Mouse (Mus musculus) right cerebral cortex, postnatal 14 days (tissue): ENCODE data around the gene Kifc3.

ENCODE experiments used
- DNase-seq: peaks from one replicate; pipeline ENCODE4 v3.0.0; 2022

The Kifc3 gene

DNA sequence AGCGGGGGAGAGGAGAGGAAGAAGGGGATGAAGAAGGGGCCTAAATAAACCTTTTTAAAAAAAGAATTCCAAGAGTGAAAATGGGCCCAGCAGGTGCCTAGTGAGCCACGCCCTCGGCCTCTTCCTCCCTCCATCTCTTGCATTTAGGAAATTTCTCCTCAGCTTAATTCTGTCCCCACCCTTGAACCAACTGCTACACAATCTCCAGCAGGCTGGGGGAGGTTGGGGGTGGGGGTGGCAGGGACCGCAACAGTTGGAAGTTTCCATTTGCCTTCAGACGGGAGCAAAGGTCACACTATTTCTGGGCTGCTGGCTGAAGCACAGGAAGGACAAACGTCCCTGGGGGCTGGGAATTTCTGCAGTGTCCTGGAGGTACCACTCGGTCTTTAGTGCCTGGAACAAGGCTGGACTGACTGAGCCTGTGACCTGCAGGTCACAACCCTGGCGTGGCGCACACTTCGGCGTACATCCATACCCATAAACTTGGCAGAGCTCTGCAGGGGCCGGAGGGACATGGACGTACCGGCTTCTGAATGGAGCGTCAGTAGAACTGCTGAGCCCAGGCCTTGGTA lies 71.6 kb downstream of the Kifc3 start:
- no peak for DNase-seq

GRCm38 (mm10) chr8:95128750-95129260 lies 73.8 kb downstream of the Kifc3 start:
- no peak for DNase-seq

- no peak for DNase-seq
Observed at GRCm38 (mm10) chr8:95127658-95128057, 75.0 kb downstream of the Kifc3 start.

DNA sequence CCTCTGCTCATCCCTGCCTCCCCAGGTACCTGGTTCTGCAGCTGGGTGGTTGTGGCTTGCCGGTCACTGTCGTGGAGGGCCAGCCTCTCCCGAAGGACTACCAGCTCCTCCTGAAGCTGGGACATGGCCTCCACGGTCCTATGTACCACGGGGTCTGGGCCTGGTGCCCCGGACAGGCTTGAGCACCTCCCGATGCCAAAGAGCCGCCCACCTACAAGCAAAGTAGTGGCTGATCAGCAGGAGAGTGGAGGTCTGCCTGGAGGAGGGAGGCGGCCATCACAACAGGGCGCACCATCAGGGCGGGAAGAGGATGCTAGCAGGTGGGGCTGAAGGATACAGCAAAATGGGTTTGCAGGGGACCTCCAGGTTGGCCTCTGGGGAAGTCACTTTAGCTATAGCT lies 76.1 kb downstream of the Kifc3 start:
- DNase-seq = no peak

DNA sequence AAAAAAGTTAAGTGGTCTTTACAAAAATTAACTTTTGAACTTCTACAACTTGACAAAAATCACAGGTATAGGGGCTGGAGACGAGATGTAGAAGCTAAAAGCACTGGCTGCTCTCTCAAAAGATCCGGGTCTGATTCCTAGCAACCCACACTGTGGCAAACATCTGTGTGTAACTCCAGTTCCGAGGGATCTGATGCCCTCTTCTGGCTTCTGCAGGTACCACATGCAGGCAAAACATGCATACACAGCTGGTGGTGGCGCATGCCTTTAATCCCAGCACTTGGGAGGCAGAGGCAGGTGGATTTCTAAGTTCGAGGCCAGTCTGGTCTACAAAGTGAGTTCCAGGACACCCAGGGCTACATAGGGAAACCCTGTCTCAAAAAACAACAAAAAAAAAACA lies 79.2 kb downstream of the Kifc3 start:
- no peak for DNase-seq

GRCm38 (mm10) chr8:95113750-95114149 lies 88.9 kb downstream of the Kifc3 start:
- no peak for DNase-seq

DNA sequence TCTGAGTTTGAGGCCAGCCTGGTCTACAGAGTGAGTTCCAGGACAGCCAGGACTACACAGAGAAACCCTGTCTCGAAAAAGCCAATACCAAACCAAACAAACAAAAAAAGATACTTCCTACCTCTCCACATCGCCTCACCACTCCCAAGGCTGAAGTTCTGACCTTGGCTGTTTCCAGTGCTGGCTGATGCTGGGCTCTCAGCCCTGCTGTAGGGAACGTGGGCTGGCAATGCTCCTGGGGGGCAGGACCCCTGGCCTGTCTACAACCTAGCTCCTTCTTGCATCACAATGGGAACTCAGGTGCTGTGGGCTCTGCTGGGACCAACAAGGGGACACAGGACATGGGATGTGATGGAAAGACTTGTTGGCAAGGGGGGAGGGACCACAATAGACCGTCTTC lies 89.5 kb downstream of the Kifc3 start:
- DNase-seq = no peak

- DNase-seq = no peak
Observed at GRCm38 (mm10) chr8:95112594-95112993, 90.0 kb downstream of the Kifc3 start.

GRCm38 (mm10) chr8:95107306-95107705 lies 95.3 kb downstream of the Kifc3 start:
- DNase-seq = no peak

DNA sequence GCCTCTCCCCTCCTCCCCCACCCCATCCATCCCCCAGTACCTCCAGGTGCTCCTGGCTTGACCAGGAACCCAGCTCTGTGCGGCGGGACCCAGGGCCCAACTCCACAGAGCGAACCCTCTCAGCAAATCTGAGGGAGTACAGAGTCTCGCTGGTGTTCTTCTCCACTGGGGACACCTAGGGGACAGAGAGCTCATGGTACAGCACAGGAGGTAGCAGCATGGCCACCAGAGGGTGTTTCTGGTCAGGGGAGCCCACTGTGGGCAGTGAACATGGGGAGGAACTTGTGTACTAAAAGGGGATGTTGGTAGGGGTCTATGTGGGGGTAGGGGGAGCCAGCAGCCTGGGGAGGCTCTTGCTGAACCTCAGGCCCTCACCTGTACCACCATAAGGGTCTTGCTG lies 100.6 kb downstream of the Kifc3 start:
- no peak for DNase-seq

- peak; percentile 73 for DNase-seq
Observed at GRCm38 (mm10) chr8:95099009-95099408, 103.6 kb downstream of the Kifc3 start.

DNA sequence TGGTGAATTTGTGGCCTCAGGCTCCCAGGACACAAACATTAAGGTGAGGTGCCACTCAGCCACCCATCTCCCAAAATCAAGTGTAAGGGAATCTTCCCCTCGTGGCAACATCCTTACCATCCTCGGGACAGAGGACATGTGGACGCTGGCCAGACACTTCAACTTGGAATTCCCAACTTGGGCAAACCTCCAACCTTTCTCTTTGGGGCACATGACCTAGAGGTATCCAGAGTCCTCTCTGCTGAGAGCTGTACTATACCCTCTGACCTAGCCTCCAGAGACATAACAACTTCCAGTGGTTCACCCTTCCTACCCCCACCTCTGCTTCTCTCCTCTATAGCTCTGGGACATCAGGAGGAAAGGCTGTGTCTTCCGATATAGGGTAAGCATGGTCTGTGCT lies 109.0 kb downstream of the Kifc3 start:
- no peak for DNase-seq

DNA sequence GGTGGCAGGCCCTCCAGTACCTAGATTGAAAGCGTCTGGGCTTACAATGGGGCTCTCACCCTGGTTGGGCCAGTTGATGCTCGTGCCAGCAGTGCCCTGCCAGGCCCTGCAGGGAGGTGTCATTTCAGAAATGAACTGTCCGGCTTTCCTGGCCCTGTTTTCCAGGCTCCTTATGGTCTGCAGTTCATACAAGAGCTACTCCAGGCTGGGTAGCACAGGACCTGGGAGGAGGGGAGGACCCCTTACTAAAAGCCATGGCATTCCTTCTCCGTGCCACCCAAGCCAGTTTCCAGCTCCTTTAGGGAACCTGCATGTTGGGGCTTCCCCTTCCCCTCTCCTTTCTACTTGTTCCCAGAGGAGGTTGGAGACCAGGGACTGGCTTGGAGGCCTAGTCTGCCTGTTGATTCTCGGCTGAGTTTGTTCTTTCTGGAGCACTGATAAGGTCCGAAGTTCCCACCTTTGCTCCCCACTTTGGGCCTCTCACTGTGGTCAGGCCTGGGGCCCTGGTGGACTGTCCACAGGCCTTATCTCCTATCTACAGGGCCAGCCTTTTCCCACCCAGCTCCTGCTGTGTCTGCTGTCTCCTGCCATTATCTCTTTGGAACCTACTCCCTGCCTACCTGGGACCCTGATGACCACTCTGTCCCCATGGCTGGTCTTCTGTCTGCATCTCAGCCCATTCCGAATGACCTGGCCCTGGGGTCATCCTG lies 117.0 kb downstream of the Kifc3 start:
- DNase-seq = no peak

DNA sequence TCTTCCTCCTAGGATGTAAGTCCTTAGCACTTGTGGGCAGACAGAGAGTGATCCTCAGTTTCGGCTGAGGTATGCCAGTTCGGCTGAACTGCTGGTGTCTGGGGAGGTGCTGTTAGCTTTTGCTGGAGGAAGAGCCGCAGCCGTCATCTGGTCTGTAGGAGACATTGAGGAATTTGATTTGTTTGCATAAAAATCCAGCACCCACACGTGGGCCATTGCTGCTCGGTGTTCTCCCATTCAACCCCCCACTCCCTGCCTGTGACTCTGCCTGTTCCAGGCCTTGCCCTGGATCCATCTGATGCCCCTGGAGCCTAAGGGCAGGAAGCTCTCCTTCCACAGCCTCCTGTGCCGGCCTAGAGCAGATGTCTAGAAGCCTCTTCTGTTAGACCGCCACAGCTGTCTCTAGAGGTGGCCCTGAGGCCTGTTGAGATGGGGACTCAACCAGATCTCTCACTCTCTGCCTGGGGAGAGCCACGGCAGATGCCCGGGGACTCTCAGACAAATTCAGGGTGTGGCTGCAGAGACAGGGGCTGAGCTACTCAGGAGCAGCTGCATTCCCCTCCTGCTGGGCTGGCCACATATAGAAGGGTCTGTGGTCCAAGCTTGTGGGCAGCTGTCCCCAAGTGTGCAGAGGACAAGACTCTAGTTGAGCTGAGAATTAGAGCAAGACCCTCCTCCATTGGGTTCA lies 117.7 kb downstream of the Kifc3 start:
- no peak for DNase-seq

GRCm38 (mm10) chr8:95084261-95084660 lies 118.4 kb downstream of the Kifc3 start:
- no peak for DNase-seq

- DNase-seq = no peak
Observed at GRCm38 (mm10) chr8:95081650-95082049, 121.0 kb downstream of the Kifc3 start.

DNA sequence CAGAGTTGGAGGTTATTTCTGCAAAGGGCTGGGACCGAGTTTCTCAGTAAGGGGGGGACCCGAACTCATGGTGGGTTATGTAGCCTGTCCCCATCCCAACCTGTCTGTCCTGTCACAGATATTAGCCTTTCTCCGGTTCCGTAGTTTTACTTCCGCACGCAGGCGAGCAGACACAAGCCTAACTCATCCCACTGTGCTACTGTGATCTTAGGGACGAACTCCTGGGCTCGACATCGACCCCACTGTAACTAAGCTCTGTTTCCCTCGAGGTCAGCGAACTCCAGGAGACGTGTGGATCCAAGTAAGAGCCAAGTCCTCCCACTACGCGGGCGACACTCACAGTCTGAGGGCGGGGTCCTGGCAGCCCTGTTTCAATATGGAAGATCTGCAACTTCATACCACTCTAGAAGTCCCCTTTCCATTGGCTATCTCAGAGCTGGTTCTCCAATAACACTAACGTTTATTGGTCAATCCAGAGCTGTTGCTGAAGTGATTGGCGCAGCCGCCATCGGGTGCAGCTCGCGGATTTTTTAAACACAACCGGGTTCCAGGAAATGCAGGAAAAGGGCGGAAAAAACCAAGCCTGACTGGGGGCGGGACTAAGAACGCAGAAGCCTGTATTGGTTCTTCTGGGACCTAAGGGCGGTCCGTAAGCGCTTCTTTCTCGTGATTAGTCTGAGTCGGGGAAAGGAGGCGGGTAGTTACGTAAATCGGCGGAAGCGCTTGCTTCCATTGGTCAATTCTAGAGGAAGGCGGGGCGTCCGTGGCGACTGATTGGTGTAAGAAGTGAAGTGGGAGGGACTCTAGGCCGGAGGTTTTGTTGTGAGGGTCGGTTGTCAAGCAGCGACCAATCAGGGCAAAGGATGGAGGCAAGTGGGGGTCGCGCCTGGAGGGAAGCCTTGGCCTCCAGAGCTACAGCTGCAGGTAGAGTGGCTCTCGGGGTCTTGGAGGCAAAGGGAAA lies 122.0 kb downstream of the Kifc3 start, which contains the start of gene Katnb1:
TSS of gene Katnb1 (plus strand) at position 806 of the 961 bp plus-strand sequence.
- peak; percentile 96 for DNase-seq

GRCm38 (mm10) chr8:95079305-95079704 lies 123.3 kb downstream of the Kifc3 start:
- no peak for DNase-seq

- DNase-seq = no peak
Observed at GRCm38 (mm10) chr8:95078055-95078454, 124.6 kb downstream of the Kifc3 start.

DNA sequence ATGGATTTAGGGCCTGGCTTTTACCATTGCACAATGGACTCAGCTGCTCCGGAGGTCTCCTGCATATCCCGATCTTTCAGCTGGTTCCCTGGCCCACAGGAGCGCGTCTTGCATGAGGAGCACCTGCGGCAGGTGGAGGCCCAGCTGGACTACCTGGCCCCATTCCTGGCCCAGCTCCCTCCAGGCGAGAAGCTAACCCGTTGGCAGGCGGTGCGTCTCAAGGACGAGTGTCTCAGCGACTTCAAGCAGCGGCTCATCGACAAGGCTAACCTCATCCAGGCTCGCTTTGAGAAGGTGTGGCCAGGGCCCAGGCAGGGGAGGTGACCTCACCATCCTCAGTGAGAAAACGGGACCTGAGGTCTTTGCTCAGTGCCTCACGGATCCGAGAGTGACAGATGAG lies 126.5 kb downstream of the Kifc3 start:
- no peak for DNase-seq

DNA sequence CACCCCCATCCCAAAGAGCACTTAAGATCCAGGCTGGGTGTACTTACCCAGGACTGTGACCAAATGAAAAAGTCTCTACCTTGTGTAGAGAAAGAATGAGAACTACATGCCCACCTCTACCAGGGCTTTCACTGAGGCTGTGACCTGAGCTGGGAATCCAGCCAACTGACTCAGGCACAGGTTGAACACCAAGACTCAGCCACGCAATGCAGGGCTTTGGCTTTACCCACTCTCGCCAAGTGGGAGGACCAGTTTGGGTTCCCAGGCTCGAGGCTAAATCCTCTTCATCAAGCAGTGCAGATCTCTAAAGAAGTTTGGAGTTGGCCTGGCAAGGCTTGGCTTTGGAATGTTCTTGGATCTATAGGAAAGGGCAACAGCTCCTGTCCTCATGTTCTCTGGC lies 127.1 kb downstream of the Kifc3 start:
- no peak for DNase-seq

- peak; percentile 74 for DNase-seq
Observed at GRCm38 (mm10) chr8:95067582-95067981, 135.0 kb downstream of the Kifc3 start.

DNA sequence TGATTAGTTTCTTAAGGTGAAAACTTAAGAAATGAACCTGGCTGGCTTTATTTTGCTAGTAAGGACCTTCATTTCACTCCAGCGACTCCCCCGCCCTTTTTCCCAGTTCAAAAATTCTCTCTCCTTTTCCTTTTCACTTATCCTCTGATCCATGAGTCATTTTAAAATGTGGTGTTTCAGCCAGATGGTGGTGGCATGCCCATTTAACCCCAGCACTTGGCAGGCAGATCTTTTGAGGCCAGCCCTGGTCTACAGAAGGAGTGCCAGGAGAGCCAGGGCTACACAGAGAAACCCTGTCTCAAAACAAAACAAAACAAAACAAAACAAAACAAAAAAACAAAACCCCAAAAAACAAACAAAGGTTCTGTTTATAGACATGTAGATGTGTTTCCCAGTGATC lies 138.1 kb downstream of the Kifc3 start:
- DNase-seq = no peak
